Mouse (Mus musculus) heart, embryonic 15.5 days (tissue): Measurements from ENCODE around the gene Antxrl. TPM values are rescaled to one million over a fixed set of nuclear protein-coding genes. Genes with fewer than 3 reads are reported as not detected.
A peak's percentile ranks its signal among the peaks of the same experiment; 100 is the strongest.

Experiments used
- ATAC-seq: fragments of 200-750 bp; cut with Nextera tagmentation; replicated peaks from 2 replicates; pipeline ENCODE4 v1.8.0; 2017; ENCODE audit warnings: low read depth, moderate TSS enrichment; ENCODE audit not compliant: insufficient number of reproducible peaks, insufficient read depth, low FRiP score
- H3K27ac ChIP-seq: fragments of 300-500 bp; sonication (generic); 2 replicates; pipeline ENCODE4 v1.5.1; 2015; ENCODE audit warnings: mild to moderate bottlenecking, inconsistent platforms
- H3K27me3 ChIP-seq: fragments of 300-500 bp; sonication (generic); 2 replicates; pipeline ENCODE4 v1.6.1; 2015; ENCODE audit warnings: inconsistent platforms
- H3K36me3 ChIP-seq: fragments of 300-500 bp; sonication (generic); 2 replicates; pipeline ENCODE4 v1.6.1; 2015; ENCODE audit warnings: mild to moderate bottlenecking, inconsistent platforms
- H3K4me1 ChIP-seq: fragments of 300-500 bp; sonication (generic); replicated peaks from 2 replicates; pipeline ENCODE4 v1.6.1; 2015; ENCODE audit warnings: inconsistent platforms
- H3K4me2 ChIP-seq: fragments of 300-500 bp; sonication (generic); 2 replicates; pipeline ENCODE4 v1.6.1; 2015; ENCODE audit warnings: inconsistent platforms, mild to moderate bottlenecking, moderate library complexity
- H3K4me3 ChIP-seq: fragments of 300-500 bp; sonication (generic); 2 replicates; pipeline ENCODE4 v1.5.1; 2015; ENCODE audit warnings: mild to moderate bottlenecking, inconsistent platforms
- H3K9ac ChIP-seq: fragments of 300-500 bp; sonication (generic); 2 replicates; pipeline ENCODE4 v1.6.1; 2015; ENCODE audit warnings: mild to moderate bottlenecking, inconsistent platforms
- H3K9me3 ChIP-seq: fragments of 300-500 bp; sonication (generic); replicated peaks from 2 replicates; pipeline ENCODE4 v1.6.1; 2016; ENCODE audit warnings: inconsistent platforms
- WGBS: fragments of 180-500 bp; shearing (Covaris S2); methylation state at CpG from one replicate; pipeline ENCODE4 v1.1.7; 2015; ENCODE audit warnings: mixed read lengths; 5-methylcytosine and 5-hydroxymethylcytosine counted together
- polyA plus RNA-seq: library from polyadenylated mRNA; unstranded; fragments of >200 nt; fragmentation: Nextera tagmentation; extraction: Ambion mirVana; gene quantifications from 2 replicates; pipeline ENCODE4 v1.2.1, GENCODE M21; 2015

Antxrl gene
- polyA plus RNA-seq, 1 experiment from 2014 or later, result not detected

GRCm38 (mm10) chr14:34077222-34077621, 24.7 kb downstream of the Antxrl start:
- no peak for ATAC-seq
- H3K4me3 ChIP-seq, result no peak overlapping the region
- H3K27ac ChIP-seq, result no peak overlapping the region
- WGBS, result 73% methylated on average over 5 of the region's 5 CpGs
- no peaks in the 10 kb centered on the region for H3K4me1 ChIP-seq
- H3K36me3 ChIP-seq, result no peaks in the 10 kb centered on the region
- no peak overlapping the region for H3K9ac ChIP-seq
- H3K9me3 ChIP-seq, result no peaks in the 10 kb centered on the region
- H3K27me3 ChIP-seq, result peaks cover 4% of the 10 kb centered on the region; the same call in 1 of the 2 replicates
- H3K4me2 ChIP-seq, result no peak overlapping the region

- no peaks in the 10 kb centered on the region for H3K36me3 ChIP-seq
- no peaks in the 10 kb centered on the region for H3K4me1 ChIP-seq
- peaks cover 4% of the 10 kb centered on the region; the same call in 1 of the 2 replicates for H3K27me3 ChIP-seq
- H3K4me2 ChIP-seq, result no peak overlapping the region
- H3K27ac ChIP-seq, result no peak overlapping the region
- H3K9me3 ChIP-seq, result no peaks in the 10 kb centered on the region
- 59% methylated on average over 4 of the region's 4 CpGs for WGBS
- no peak overlapping the region for H3K4me3 ChIP-seq
- no peak overlapping the region for H3K9ac ChIP-seq
- ATAC-seq, result 0 out of 2 replicates have a peak, but pooled peaks have one; percentile 27
Measured at GRCm38 (mm10) chr14:34078293-34078692, 25.8 kb downstream of the Antxrl start.

GRCm38 (mm10) chr14:34080321-34080997, 28.0 kb downstream of the Antxrl start:
- WGBS, result 13% methylated on average over 11 of the region's 11 CpGs
- no peaks in the 10 kb centered on the region for H3K4me1 ChIP-seq
- no peak overlapping the region for H3K27ac ChIP-seq
- H3K4me2 ChIP-seq, result no peak overlapping the region
- peak; percentile 27; the same call in 1 of the 2 replicates for ATAC-seq
- peaks cover 4% of the 10 kb centered on the region; the same call in 1 of the 2 replicates for H3K27me3 ChIP-seq
- H3K9me3 ChIP-seq, result no peaks in the 10 kb centered on the region
- no peaks in the 10 kb centered on the region for H3K36me3 ChIP-seq
- no peak overlapping the region for H3K9ac ChIP-seq
- no peak overlapping the region for H3K4me3 ChIP-seq

- Histone ChIP-seq H3K9me3 (no peaks in the 10 kb centered on the region), H3K4me2 (no peak within 1 kb of the TSS), H3K4me3 (no peak within 1 kb of the TSS), H3K27me3 (peaks cover 8% of the 10 kb centered on the region; the same call in 1 of the 2 replicates), H3K9ac (no peak within 1 kb of the TSS), H3K27ac (no peak within 1 kb of the TSS), H3K4me1 (no peaks in the 10 kb centered on the region), H3K36me3 (no peaks in the 10 kb centered on the region)
- 41% methylated on average over 4 of the region's 4 CpGs for WGBS
- no peak for ATAC-seq
Measured at GRCm38 (mm10) chr14:34085731-34086130, 33.2 kb downstream of the Antxrl start, which contains the start of gene Anxa8. Anxa8 (plus strand) TSS chr14:34085981.

- Histone ChIP-seq H3K4me1 (no peaks in the 10 kb centered on the region), H3K4me3 (no peak overlapping the region), H3K27ac (no peak overlapping the region), H3K36me3 (no peaks in the 10 kb centered on the region), H3K27me3 (peaks cover 4% of the 10 kb centered on the region; the same call in 1 of the 2 replicates), H3K4me2 (no peak overlapping the region), H3K9ac (no peak overlapping the region), H3K9me3 (no peaks in the 10 kb centered on the region)
- no peak for ATAC-seq
- WGBS, result 52% methylated on average over 4 of the region's 4 CpGs
Measured at GRCm38 (mm10) chr14:34086806-34087205, 34.3 kb downstream of the Antxrl start.

GRCm38 (mm10) chr14:34087856-34088398, 35.4 kb downstream of the Antxrl start:
- H3K9ac ChIP-seq, result no peak overlapping the region
- H3K9me3 ChIP-seq, result no peaks in the 10 kb centered on the region
- no peak for ATAC-seq
- no peaks in the 10 kb centered on the region for H3K4me1 ChIP-seq
- no peaks in the 10 kb centered on the region for H3K36me3 ChIP-seq
- H3K27ac ChIP-seq, result no peak overlapping the region
- no peak overlapping the region for H3K4me3 ChIP-seq
- WGBS, result 81% methylated on average over 2 of the region's 2 CpGs
- peaks cover 4% of the 10 kb centered on the region; the same call in 1 of the 2 replicates for H3K27me3 ChIP-seq
- H3K4me2 ChIP-seq, result no peak overlapping the region

- Histone ChIP-seq H3K9ac (no peak overlapping the region), H3K27me3 (peaks cover 4% of the 10 kb centered on the region; the same call in 1 of the 2 replicates), H3K4me1 (no peaks in the 10 kb centered on the region), H3K9me3 (no peaks in the 10 kb centered on the region), H3K4me2 (no peak overlapping the region), H3K27ac (no peak overlapping the region), H3K36me3 (no peaks in the 10 kb centered on the region), H3K4me3 (no peak overlapping the region)
- 78% methylated on average over 8 of the region's 8 CpGs for WGBS
- ATAC-seq, result no peak
Measured at GRCm38 (mm10) chr14:34089796-34090195, 37.3 kb downstream of the Antxrl start.

- no peak overlapping the region for H3K9ac ChIP-seq
- no peaks in the 10 kb centered on the region for H3K4me1 ChIP-seq
- no peak overlapping the region for H3K4me2 ChIP-seq
- H3K27me3 ChIP-seq, result peaks cover 4% of the 10 kb centered on the region; the same call in 1 of the 2 replicates
- no peak for ATAC-seq
- no peaks in the 10 kb centered on the region for H3K9me3 ChIP-seq
- no peak overlapping the region for H3K27ac ChIP-seq
- no peak overlapping the region for H3K4me3 ChIP-seq
- no peaks in the 10 kb centered on the region for H3K36me3 ChIP-seq
- WGBS, result 80% methylated on average over 5 of the region's 5 CpGs
Measured at GRCm38 (mm10) chr14:34091475-34091874, 39.0 kb downstream of the Antxrl start.

- no peak overlapping the region for H3K4me2 ChIP-seq
- H3K4me3 ChIP-seq, result no peak overlapping the region
- no peaks in the 10 kb centered on the region for H3K4me1 ChIP-seq
- H3K9me3 ChIP-seq, result no peaks in the 10 kb centered on the region
- 95% methylated on average over 1 of the region's 1 CpGs for WGBS
- H3K36me3 ChIP-seq, result no peaks in the 10 kb centered on the region
- no peaks in the 10 kb centered on the region for H3K27me3 ChIP-seq
- ATAC-seq, result no peak
- H3K9ac ChIP-seq, result no peak overlapping the region
- no peak overlapping the region for H3K27ac ChIP-seq
Measured at GRCm38 (mm10) chr14:34092856-34093255, 40.3 kb downstream of the Antxrl start.

- ATAC-seq, result no peak
- 72% methylated on average over 5 of the region's 5 CpGs for WGBS
- H3K4me2 ChIP-seq, result no peak overlapping the region
- H3K4me3 ChIP-seq, result no peak overlapping the region
- no peak overlapping the region for H3K27ac ChIP-seq
- H3K27me3 ChIP-seq, result no peaks in the 10 kb centered on the region
- H3K9ac ChIP-seq, result no peak overlapping the region
- no peaks in the 10 kb centered on the region for H3K36me3 ChIP-seq
- H3K4me1 ChIP-seq, result no peaks in the 10 kb centered on the region
- H3K9me3 ChIP-seq, result no peaks in the 10 kb centered on the region
Measured at GRCm38 (mm10) chr14:34096161-34096560, 43.7 kb downstream of the Antxrl start.

- H3K9me3 ChIP-seq, result no peaks in the 10 kb centered on the region
- WGBS, result 64% methylated on average over 5 of the region's 5 CpGs
- H3K4me1 ChIP-seq, result peaks cover 17% of the 10 kb centered on the region
- H3K27me3 ChIP-seq, result no peaks in the 10 kb centered on the region
- H3K4me3 ChIP-seq, result no peak within 1 kb of the TSS
- no peaks in the 10 kb centered on the region for H3K36me3 ChIP-seq
- no peak within 1 kb of the TSS for H3K27ac ChIP-seq
- no peak for ATAC-seq
- H3K4me2 ChIP-seq, result no peak within 1 kb of the TSS
- no peak within 1 kb of the TSS for H3K9ac ChIP-seq
Measured at GRCm38 (mm10) chr14:34102601-34103000, 50.1 kb downstream of the Antxrl start, which contains the start of gene A630023A22Rik. A630023A22Rik (minus strand) TSS chr14:34102754.
